In genomic region chr17:32393944-32394343, GRCm38 (mm10) we compare ENCODE assay signal across 16 mouse cellular contexts. TPM values are rescaled to one million over a fixed set of nuclear protein-coding genes. Genes with fewer than 3 reads are reported as not detected.
A peak's percentile ranks its signal among the peaks of the same experiment; 100 is the strongest.
DNase-seq lines count a peak whose midpoint lies in the region.
"Had no signal": no experiment of that assay in that cellular context is flagged by ENCODE, and none has a peak within 500 bp of the region (broad histone marks: within the 10 kb centered on the region; RNA-seq: fewer than 3 reads in every experiment).

No protein-coding gene starts in this region.

- DNase-seq in adrenal gland, postnatal 10 days = peak; percentile 59
- no peak for DNase-seq in adrenal gland, adult 8-10 months
- peak; percentile 38 for DNase-seq in adrenal gland, postnatal 25 days
- DNase-seq in adrenal gland, postnatal 4 days (ENCODE audit: low spot score in 2 of 2) = no peak
- peak; percentile 38 for DNase-seq in testis, postnatal 10 days (ENCODE audit: low spot score)
- DNase-seq in testis, postnatal 14 days (ENCODE audit: low spot score) = no peak
- DNase-seq: cerebellum, adult 11 months; cerebellum, adult 18-20 months; cerebellum, adult 8-10 months; cerebellum, adult 9-11 months; cerebellum, postnatal 14 days; cerebellum, postnatal 36 days; embryo, embryonic 11 days had no signal

RNA-seq across cellular contexts. Expression of gene Wiz, which starts 4.7 kb away (rescaled TPM):
- 10 to 100 TPM; 38.3 to 44.9 TPM for total RNA-seq in adrenal gland, postnatal 10 days (2021)
- total RNA-seq in adrenal gland, adult 8-10 months (2022) = 10 to 100 TPM; 45.4 to 81.3 (median 58.8) TPM
- 55.4 and 58.3 TPM in 2 replicates for total RNA-seq in adrenal gland, postnatal 25 days (2021)
- total RNA-seq in adrenal gland, postnatal 4 days (2021) = 10 to 100 TPM; 66.5 to 71.9 TPM

RNA-seq across cellular contexts. Expression of gene Rasal3, which starts 9.4 kb away (rescaled TPM):
- total RNA-seq in adrenal gland, postnatal 10 days (2021) = 1 to 10 TPM; 4.5 to 4.9 TPM
- total RNA-seq in adrenal gland, adult 8-10 months (2022) = 1 to 10 TPM; 2.2 to 4.0 (median 2.5) TPM
- total RNA-seq in adrenal gland, postnatal 25 days (2021) = 0.57 and 1.2 TPM in 2 replicates
- 1 to 10 TPM in 1 of 2 experiments, under 1 TPM in 1; 0.96 to 1.5 TPM for total RNA-seq in adrenal gland, postnatal 4 days (2021)

RNA-seq across cellular contexts. Expression of gene Pglyrp2, which starts 30.0 kb away (rescaled TPM):
- 10 to 100 TPM; 13.5 to 36.1 TPM for total RNA-seq in adrenal gland, postnatal 10 days (2021)
- total RNA-seq in adrenal gland, adult 8-10 months (2022) = under 1 TPM; 0.11 to 0.62 (median 0.34) TPM
- total RNA-seq in adrenal gland, postnatal 25 days (2021) = 0.12 and 0.57 TPM in 2 replicates
- 10 to 100 TPM in 1 of 2 experiments, under 1 TPM in 1; 0.31 to 10.5 TPM for total RNA-seq in adrenal gland, postnatal 4 days (2021)
- total RNA-seq: ES-E14 had no signal

RNA-seq across cellular contexts. Expression of gene Akap8l, which starts 43.5 kb away (rescaled TPM):
- total RNA-seq in adrenal gland, postnatal 10 days (2021) = 100 to 1,000 TPM in 1 of 2 experiments, 10 to 100 TPM in 1; 61.0 to 112 TPM
- total RNA-seq in adrenal gland, adult 8-10 months (2022) = 100 to 1,000 TPM; 105 to 275 (median 189) TPM
- total RNA-seq in adrenal gland, postnatal 25 days (2021) = 163 and 192 TPM in 2 replicates
- 100 to 1,000 TPM; 157 to 160 TPM for total RNA-seq in adrenal gland, postnatal 4 days (2021)

RNA-seq across cellular contexts. Expression of gene Cyp4f39, which starts 58.6 kb away (rescaled TPM):
- under 1 TPM; 0.36 to 0.45 TPM for total RNA-seq in adrenal gland, postnatal 10 days (2021)
- not detected for total RNA-seq in adrenal gland, adult 8-10 months (2022)
- not detected in 2 replicates for total RNA-seq in adrenal gland, postnatal 25 days (2021)
- under 1 TPM in 1 of 2 experiments, not detected in 1; 0.67 TPM for total RNA-seq in adrenal gland, postnatal 4 days (2021)
- total RNA-seq: adrenal gland, postnatal 36 days; MEL had no signal

Comparison
In these comparisons a context has a peak if more than half of its experiments do, and no peak if none do; other contexts are left out.
1. DNase-seq: peak in adrenal gland, postnatal 10 days (single experiment), adrenal gland, postnatal 25 days (single experiment) and testis, postnatal 10 days (single experiment); none in adrenal gland, adult 8-10 months (single experiment), adrenal gland, postnatal 4 days (0 of 2) and testis, postnatal 14 days (single experiment).